Mouse (Mus musculus): ENCODE results near the gene Tacr2.
A peak's percentile ranks its signal among the peaks of the same experiment; 100 is the strongest.

The Tacr2 gene

GRCm38 (mm10) chr10:62252000-62252488, at the start of gene Tacr2:
TSS of gene Tacr2 (plus strand) at chr10:62252438.
- DNase-seq: no peak

- no peak for DNase-seq
Measured at GRCm38 (mm10) chr10:62202574-62202973, 49.7 kb upstream of the Tacr2 start.

- DNase-seq: no peak
Measured at GRCm38 (mm10) chr10:62208241-62208896, 43.9 kb upstream of the Tacr2 start.

DNA sequence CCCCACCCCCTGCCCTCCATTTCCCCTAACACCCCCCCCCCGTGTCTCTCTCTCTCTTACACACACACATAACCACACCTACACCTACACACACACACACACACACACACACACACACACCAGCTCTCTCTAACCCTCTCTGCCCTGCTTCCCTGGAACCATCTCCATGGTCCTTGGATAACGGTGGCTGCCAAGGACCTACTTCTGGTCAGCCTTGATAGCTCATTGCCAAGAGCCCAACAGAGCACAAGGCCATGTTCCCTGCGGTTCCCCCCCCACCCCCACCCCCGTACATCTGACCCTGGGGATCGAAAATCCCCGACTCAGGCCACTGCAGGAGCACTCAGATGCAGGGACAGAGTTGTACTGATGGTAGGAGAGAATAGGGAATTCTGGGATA, 40.9 kb upstream of the Tacr2 start:
- DNase-seq: no peak

GRCm38 (mm10) chr10:62215169-62215616, 37.0 kb upstream of the Tacr2 start:
- no peak for DNase-seq

- no peak for DNase-seq
Measured at GRCm38 (mm10) chr10:62215633-62216032, 36.6 kb upstream of the Tacr2 start.

- DNase-seq: peak; percentile 85
Measured at GRCm38 (mm10) chr10:62216595-62216994, 35.6 kb upstream of the Tacr2 start.

GRCm38 (mm10) chr10:62217196-62217595, 35.0 kb upstream of the Tacr2 start:
- DNase-seq: no peak

DNA sequence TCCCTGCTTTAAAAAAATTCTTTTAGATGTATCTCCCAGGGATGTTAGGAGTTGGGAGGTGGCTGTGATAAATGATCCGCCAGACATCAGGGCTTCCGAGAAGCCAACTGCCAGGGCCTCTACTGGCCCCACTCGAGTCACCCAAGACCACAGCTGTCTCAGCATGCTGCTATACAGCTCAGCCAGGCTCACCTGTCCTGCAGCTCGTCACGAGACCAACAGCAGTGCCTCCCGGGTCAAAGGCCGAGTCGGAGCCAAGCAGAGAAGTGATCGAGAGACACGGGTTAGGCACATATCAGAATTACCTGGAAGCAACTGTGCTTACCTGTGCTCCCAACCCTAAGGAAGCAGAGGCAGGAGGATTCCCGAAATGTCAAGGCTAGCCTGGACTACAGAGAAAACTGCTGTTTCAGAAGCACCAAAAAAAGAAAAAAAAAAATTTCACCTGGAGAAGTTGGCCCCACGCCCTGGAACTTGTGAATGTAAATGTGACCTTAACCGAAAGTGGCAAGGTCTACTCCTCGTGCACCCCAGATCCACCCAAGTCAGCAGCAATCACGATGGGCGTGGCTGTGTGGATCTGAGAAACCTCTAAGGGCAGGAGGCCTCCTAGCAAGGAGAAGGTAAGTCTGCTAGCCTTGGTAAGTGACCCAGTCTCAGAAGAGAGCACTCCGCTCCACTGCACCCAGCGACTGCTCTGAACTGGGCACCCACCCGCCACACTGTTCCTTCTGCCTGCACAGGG, 34.0 kb upstream of the Tacr2 start:
- DNase-seq: no peak

- no peak for DNase-seq
Measured at GRCm38 (mm10) chr10:62218789-62219172, 33.5 kb upstream of the Tacr2 start.

- DNase-seq: no peak
Measured at GRCm38 (mm10) chr10:62220732-62221514, 31.3 kb upstream of the Tacr2 start.

DNA sequence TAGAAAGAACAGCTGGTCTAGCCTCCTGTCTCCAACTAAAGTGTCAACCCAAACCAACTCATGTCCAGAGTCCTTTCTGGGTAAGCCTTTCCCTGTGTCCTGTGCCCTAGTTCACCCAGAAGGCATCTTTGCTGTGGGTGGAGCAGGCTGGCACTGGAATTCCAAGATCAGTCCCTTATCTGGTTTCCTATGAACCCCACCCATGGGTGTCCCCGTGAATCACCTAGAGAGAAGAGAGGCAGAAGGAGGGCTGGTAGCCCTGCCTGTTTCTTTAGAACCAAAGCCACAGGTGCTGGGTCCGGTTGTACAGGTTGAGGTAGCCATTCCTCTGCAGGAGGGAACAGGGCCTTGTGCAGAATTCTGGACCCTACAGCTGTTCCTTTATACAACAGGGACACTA, 30.6 kb upstream of the Tacr2 start:
- no peak for DNase-seq

DNA sequence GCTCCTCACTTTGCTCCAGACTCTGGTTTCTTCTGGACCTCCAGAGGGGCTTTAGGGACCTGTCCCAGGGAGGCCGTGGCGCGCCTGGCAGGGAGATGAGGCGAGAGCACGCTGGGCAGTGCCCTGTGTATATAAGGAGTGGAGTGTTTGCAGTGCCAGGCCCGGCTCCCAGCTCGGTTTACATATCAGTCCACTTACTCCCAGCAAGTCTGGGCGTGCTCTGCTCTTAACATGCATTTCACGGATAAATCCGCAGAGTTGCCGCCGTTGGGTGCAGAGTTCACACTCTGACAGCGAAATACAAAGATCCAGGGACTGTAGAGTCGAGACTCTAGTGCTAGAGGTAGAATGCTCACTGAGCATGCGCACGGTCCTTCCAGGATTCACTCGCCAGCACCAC, 29.5 kb upstream of the Tacr2 start:
- no peak for DNase-seq

GRCm38 (mm10) chr10:62224231-62224630, 28.0 kb upstream of the Tacr2 start:
- DNase-seq: no peak

- no peak for DNase-seq
Measured at GRCm38 (mm10) chr10:62225839-62226238, 26.4 kb upstream of the Tacr2 start.

DNA sequence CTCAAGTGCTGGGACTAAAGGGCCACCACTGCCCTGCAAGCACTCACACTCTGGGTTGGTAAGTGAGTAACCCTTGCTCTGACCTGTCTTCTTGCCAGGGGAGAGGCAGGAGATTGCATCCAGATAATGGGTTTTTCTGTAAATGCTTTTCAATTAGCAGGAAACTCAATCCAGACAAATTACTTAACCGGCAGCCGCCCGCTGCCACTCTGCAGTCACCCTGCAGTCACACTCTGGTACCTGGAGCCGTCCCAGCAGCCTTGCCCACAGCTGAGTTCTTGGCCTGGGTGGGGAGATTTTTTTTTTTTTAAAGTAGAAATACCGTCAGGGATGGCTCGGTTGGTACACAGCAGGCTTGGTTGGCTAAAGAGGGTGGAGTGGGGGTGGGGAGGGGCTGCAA, 24.1 kb upstream of the Tacr2 start:
- no peak for DNase-seq

DNA sequence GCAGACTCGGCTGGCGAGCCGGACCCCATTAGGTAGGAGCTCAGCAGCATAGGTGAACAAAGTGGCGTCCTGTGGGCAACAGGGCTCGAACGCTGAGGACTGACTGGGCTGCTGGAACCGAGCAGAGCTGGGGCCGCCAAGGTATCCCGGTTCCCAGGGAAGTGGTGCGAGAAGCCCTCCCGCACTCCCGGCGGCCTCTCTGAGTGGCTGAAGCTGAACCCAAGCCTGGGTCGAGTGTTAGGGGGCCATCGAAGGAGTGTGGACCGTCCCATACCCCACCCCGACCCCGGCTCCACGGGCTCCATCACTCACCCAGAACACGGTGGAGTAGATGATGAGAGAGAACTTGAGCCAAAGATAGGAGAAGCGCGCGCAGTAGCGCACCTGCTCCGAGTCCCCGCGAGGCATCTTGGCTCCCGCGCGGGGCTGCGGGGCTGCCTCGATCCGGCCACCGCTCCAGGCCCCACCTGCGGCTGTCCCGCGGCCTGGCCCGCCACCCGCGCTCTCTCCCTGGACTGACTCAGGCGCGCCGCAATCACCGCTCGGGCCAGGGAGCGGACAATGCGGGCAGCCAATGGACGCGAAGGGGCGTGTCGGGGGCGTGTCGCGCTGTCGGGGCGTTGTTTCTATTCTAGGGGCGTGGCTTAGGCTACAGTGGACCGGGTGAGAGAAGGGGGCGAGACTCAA, 21.4 kb upstream of the Tacr2 start, which contains the start of gene Tspan15:
Gene Tspan15 (minus strand): TSS at position 544 of the 687 bp plus-strand sequence.
- DNase-seq: peak; percentile 93

DNA sequence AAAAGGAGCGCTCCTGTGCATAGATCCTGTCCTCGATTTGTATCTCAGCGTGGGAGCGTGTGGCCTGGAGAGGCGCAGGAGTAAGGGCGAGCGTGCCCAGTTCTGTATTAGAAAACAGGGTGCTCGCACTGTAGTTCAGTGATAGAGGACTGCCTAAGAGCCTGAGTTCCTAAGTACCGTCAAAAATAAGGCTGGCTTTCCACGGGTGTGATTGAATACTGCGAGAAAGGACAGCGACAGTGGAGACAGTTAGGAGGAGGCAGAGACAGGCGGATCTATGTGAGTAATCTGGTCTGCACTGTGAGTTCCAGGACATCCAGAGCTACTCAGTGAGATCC, 20.9 kb upstream of the Tacr2 start:
- no peak for DNase-seq

DNA sequence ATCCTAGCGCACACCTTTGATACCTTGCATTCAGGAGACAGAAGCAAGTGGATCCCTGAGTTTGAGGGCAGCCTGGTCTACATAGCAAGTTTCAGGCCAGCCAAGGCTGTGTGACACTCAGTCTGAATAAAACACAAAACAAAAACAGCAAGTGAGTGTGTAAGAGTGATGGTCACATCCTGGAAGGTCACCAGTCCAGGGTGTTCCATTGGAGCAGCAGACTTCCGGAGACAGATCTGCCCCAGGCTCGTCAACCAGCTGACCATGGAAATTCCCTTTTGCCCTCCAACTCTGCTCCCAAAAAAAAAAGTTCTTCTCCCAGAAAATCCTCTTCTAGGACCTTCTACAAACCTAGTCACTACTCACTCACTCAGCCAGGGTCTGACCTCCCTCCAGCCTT, 20.4 kb upstream of the Tacr2 start:
- DNase-seq: no peak

DNA sequence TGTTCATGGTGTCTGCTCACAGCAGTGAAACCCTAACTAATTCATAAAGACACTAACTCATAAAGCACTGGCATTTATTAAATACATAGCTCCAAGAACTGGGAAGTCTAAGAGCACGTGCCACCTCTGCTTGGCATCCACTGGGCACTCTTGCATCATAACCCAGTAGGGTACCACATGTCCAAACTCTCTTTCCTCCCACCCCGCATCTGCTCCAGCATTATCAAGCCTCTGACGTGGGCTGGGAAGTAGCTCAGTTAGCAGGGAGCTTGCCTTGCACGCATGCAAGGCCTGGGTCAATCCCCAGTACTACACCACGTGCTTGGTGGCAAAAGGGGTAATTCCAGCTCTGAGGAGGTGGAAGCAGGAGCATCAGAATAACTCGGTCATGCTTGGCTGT, 16.1 kb upstream of the Tacr2 start:
- DNase-seq: no peak

DNA sequence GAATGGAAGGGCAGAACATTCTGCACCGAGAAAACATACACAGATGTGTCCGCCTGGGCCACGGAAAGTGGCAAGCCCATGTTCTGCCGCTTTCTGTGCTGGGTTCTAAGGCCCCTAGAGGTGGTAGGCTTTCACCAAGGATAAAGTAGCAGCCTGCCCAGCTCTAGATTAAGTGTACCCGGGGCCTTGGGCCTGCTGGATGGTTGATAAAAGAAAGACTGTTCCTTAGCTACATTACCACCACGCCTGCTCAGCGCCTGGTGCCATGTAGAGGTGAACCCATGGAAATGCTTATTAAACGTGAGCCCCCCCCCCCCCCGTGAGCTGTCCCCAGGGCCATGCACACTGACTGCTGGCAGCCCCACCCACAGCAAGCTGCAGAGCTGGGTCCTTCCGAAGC, 15.0 kb upstream of the Tacr2 start:
- DNase-seq: no peak

- no peak for DNase-seq
Measured at GRCm38 (mm10) chr10:62238688-62239087, 13.6 kb upstream of the Tacr2 start.

- no peak for DNase-seq
Measured at GRCm38 (mm10) chr10:62239270-62239669, 13.0 kb upstream of the Tacr2 start.

Data from cerebellum, adult 11-12 months (tissue).